Mouse (Mus musculus): ENCODE results near the gene Mfsd11.

DNA sequence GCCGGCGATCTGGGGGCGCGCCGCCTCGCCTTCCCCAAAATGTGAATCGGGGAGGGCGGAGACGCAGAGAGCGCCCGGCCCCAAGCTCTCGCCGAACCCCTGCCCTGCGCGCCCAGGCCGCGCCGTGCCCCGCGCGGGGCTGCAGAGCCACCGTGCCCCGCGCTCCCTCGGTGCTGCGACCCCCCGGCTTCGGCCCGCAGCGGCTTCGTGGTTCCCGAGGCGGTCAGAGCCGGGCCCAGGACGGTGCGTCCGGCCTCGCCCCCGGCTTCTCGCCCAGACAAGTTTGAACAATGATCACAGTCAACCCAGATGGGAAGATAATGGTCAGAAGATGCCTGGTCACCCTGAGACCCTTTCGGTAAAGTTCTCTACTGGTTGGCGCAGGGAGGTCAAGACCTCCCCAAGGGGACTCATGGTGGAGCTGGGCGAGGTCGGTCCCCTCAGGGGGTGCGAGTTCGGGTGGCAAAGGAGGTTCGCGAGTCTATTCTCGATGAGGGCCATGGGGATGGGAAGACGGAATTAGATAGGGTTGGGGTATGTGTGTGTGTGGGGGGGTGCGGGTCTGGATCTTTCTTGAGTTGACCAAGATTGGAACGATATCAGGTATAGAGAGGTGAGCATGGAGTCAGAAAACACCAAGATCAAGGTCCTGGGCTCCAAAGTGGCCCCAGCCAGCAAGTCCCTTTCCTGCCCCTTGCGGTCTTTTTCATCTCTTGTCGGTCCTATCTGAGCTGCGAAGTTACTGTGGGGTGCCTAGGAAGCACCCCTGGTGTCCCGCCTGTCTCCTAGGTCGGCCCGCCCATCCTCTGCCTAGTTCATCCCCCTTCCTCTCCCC is 67.2 kb downstream of the Mfsd11 start:
- TF ChIP-seq HCFC1 (IDR thresholded peaks at IDR 0.05; ENCODE audit: low read depth, low read length) (no peak), TBP (IDR thresholded peaks at IDR 0.05; ENCODE audit: low read depth, low read length) (no peak), POLR2A (IDR thresholded peaks at IDR 0.05; ENCODE audit: control insufficient read depth in 1 of 2, insufficient read depth in 1 of 2, low read depth in 1 of 2, low read length in 2 of 2, poor library complexity in 1 of 2) (no peak), CTCF (IDR thresholded peaks at IDR 0.05 in 2 of 3, conservative IDR thresholded peaks at IDR 0.05 in 1 of 3; ENCODE audit: control insufficient read depth in 1 of 3, insufficient read depth in 1 of 3, low read depth in 2 of 3, low read length in 3 of 3, poor library complexity in 1 of 3, severe bottlenecking in 1 of 3) (no peak), SIN3A (IDR thresholded peaks at IDR 0.05; ENCODE audit: low read length) (no peak), MYB (IDR thresholded peaks at IDR 0.05; ENCODE audit: low read depth, low read length) (no peak), EP300 (IDR thresholded peaks at IDR 0.05; ENCODE audit: low read depth in 1 of 2, low read length in 2 of 2) (no peak), ZC3H11A (IDR thresholded peaks at IDR 0.05; ENCODE audit: low read depth, low read length) (no peak), GATA1 (IDR thresholded peaks at IDR 0.05; ENCODE audit: low read depth, low read length) (no peak), RCOR1 (IDR thresholded peaks at IDR 0.05; ENCODE audit: low read depth, low read length) (no peak), USF2 (IDR thresholded peaks at IDR 0.05; ENCODE audit: borderline replicate concordance in 1 of 2, insufficient read depth in 1 of 2, low read depth in 1 of 2, low read length in 2 of 2) (no peak)
